Mouse (Mus musculus): ENCODE measurements around the gene Trit1. TPM values are rescaled to one million over a fixed set of nuclear protein-coding genes. Genes with fewer than 3 reads are reported as not detected.

The Trit1 gene
- polyA plus RNA-seq (2012; rRNA removed; ENCODE audit: low replicate concordance), result 1.3 and 1.5 TPM in 2 replicates

GRCm38 (mm10) chr4:123016451-123016957 is at the start of gene Trit1:
Gene Trit1, plus strand, starts transcription at chr4:123016597.

DNA sequence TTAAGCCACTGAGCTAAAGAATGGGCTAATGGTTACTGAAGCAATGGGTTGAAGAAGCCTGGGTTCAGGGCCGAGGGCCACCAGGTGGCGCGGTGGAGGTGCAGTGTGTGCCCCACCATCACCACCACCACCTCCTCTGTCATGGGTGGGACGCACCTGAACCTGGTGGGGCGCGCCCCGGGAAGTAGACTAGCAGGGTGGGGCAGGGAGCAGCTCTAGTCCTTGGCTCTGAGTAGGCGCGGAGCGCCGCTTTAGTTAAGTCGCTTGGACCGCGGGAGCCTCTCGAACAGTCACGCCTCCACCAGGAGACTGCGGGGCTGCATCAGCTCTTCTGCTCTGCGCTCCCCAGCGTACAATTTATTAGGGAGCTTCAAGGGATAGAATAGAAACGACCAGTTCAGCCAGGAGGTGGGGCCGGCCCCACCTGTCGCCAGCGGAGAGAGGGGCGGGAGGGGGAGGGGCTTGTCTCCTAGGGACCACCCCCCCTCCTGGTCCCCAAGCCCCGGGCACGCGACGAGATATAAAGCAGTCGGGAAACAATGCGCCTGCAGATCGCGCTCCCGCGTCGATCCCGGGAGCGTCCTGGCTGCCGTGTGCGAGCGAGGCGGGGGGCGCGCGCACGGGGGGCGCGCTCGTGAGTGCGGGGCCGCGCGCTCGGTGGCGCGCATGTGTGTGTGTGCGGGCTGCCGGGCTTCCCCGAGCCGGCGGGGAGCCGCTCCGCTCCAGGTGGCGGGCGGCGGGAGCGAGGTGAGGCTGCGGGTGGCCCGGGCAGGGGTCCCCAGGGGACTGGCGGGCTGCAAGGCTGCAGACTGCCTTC is 20.8 kb upstream of the Trit1 start, which contains the start of gene Mycl:
Gene Mycl, plus strand, starts transcription at position 249 of the 817 bp plus-strand sequence.

Other genes with a start within 250 kb of the Trit1 start
- 6.8 and 9.9 TPM in 2 replicates for gene Ppt1, start 180.4 kb upstream of the Trit1 start, polyA plus RNA-seq (2012; rRNA removed; ENCODE audit: low replicate concordance)
- gene Cap1, start 130.5 kb upstream of the Trit1 start, polyA plus RNA-seq (2012; rRNA removed; ENCODE audit: low replicate concordance), result 53.9 and 62.5 TPM in 2 replicates
- 27.7 and 42.6 TPM in 2 replicates for gene Mfsd2a, start 55.4 kb upstream of the Trit1 start, polyA plus RNA-seq (2012; rRNA removed; ENCODE audit: low replicate concordance)
- 4.6 and 4.7 TPM in 2 replicates for gene Mycl, start 20.9 kb upstream of the Trit1 start, polyA plus RNA-seq (2012; rRNA removed; ENCODE audit: low replicate concordance)
- 0.42 and 3.5 TPM in 2 replicates for gene Bmp8b, start 88.6 kb downstream of the Trit1 start, polyA plus RNA-seq (2012; rRNA removed; ENCODE audit: low replicate concordance)
- 0.32 TPM in 1 of 2 replicates, not detected in the other for gene Oxct2b, start 99.7 kb downstream of the Trit1 start, polyA plus RNA-seq (2012; rRNA removed; ENCODE audit: low replicate concordance)
- gene Ppie, start 123.4 kb downstream of the Trit1 start, polyA plus RNA-seq (2012; rRNA removed; ENCODE audit: low replicate concordance), result 6.6 and 7.3 TPM in 2 replicates
- gene Hpcal4, start 166.6 kb downstream of the Trit1 start, polyA plus RNA-seq (2012; rRNA removed; ENCODE audit: low replicate concordance), result 0.43 and 3.0 TPM in 2 replicates
- gene Nt5c1a, start 184.9 kb downstream of the Trit1 start, polyA plus RNA-seq (2012; rRNA removed; ENCODE audit: low replicate concordance), result 0.14 and 0.18 TPM in 2 replicates
- gene Heyl, start 217.0 kb downstream of the Trit1 start, polyA plus RNA-seq (2012; rRNA removed; ENCODE audit: low replicate concordance), result 1.1 and 1.3 TPM in 2 replicates
- 118 and 155 TPM in 2 replicates for gene Pabpc4, start 245.8 kb downstream of the Trit1 start, polyA plus RNA-seq (2012; rRNA removed; ENCODE audit: low replicate concordance)

All from duodenum, adult 2 months (tissue).